Mouse (Mus musculus) MEL (cell line): ENCODE measurements around the gene Pdcd2.

Experiments
- CTCF ChIP-seq, 3 experiments: IDR thresholded peaks in 2 of 3; conservative IDR thresholded peaks in 1 of 3; 2 replicates each; pipeline ENCODE4 v1.5.1; 2011 to 2012; ENCODE audit warnings: low read length in 3 of 3, low read depth in 2 of 3, mild to moderate bottlenecking in 2 of 3, improper control_type of control experiment in 1 of 3, inconsistent platforms in 1 of 3, mixed read lengths in 1 of 3, moderate library complexity in 1 of 3; ENCODE audit not compliant: control insufficient read depth in 1 of 3, insufficient read depth in 1 of 3, poor library complexity in 1 of 3, severe bottlenecking in 1 of 3
- ELF1 ChIP-seq: IDR thresholded peaks from 2 replicates; pipeline ENCODE4 v1.6.1; 2014; ENCODE audit warnings: low read depth, mild to moderate bottlenecking, inconsistent platforms, low read length, improper control_type of control experiment, moderate library complexity
- EP300 ChIP-seq, 2 experiments: IDR thresholded peaks; 2 replicates each; pipeline ENCODE4 v1.6.1; 2011; ENCODE audit warnings: improper control_type of control experiment in 2 of 2, low read length in 2 of 2, low read depth in 1 of 2, mild to moderate bottlenecking in 1 of 2
- ETS1 ChIP-seq: IDR thresholded peaks from 2 replicates; pipeline ENCODE4 v1.6.1; 2012; ENCODE audit warnings: low read depth, mild to moderate bottlenecking, inconsistent platforms, low read length, improper control_type of control experiment, moderate library complexity
- GATA1 ChIP-seq: IDR thresholded peaks from 2 replicates; pipeline ENCODE4 v1.6.1; 2011; ENCODE audit warnings: low read depth, low read length, improper control_type of control experiment
- JUND ChIP-seq: IDR thresholded peaks from 2 replicates; pipeline ENCODE4 v1.6.1; 2011; ENCODE audit warnings: low read depth, mild to moderate bottlenecking, improper control_type of control experiment, low read length
- MAX ChIP-seq: IDR thresholded peaks from 2 replicates; pipeline ENCODE4 v1.6.1; 2011; ENCODE audit warnings: low read length, improper control_type of control experiment
- MYB ChIP-seq: IDR thresholded peaks from 2 replicates; pipeline ENCODE4 v1.6.1; 2011; ENCODE audit warnings: mild to moderate bottlenecking, low read depth, low read length, improper control_type of control experiment
- MYC ChIP-seq: IDR thresholded peaks from 2 replicates; pipeline ENCODE4 v1.6.1; 2011; ENCODE audit warnings: low read depth, mild to moderate bottlenecking, low read length, improper control_type of control experiment, moderate library complexity
- POLR2A ChIP-seq, 2 experiments: IDR thresholded peaks; 2 replicates each; pipeline ENCODE4 v1.6.1; 2011 to 2012; ENCODE audit warnings: low read length in 2 of 2, mild to moderate bottlenecking in 2 of 2, control low read depth in 1 of 2, improper control_type of control experiment in 1 of 2, low read depth in 1 of 2, moderate library complexity in 1 of 2; ENCODE audit not compliant: control insufficient read depth in 1 of 2, insufficient read depth in 1 of 2, poor library complexity in 1 of 2
- RAD21 ChIP-seq: IDR thresholded peaks from 2 replicates; pipeline ENCODE4 v1.6.1; 2011; ENCODE audit warnings: mild to moderate bottlenecking, low read depth, low read length, improper control_type of control experiment
- RCOR1 ChIP-seq: IDR thresholded peaks from 2 replicates; pipeline ENCODE4 v1.6.1; 2012; ENCODE audit warnings: low read depth, mild to moderate bottlenecking, inconsistent platforms, low read length, improper control_type of control experiment
- ZC3H11A ChIP-seq: IDR thresholded peaks from 2 replicates; pipeline ENCODE4 v1.6.1; 2012; ENCODE audit warnings: low read depth, mild to moderate bottlenecking, inconsistent platforms, low read length, improper control_type of control experiment
- ZNF384 ChIP-seq: IDR thresholded peaks from 2 replicates; pipeline ENCODE4 v1.6.1; 2012; ENCODE audit warnings: low read depth, mild to moderate bottlenecking, inconsistent platforms, low read length, improper control_type of control experiment

GRCm38 (mm10) chr17:15517776-15518175 is 9.3 kb downstream of the Pdcd2 start:
- peak in 1 of 3 experiments; percentile 22; a peak in 2 of 6 replicates for TF ChIP-seq CTCF (IDR thresholded peaks at IDR 0.05 in 2 of 3, conservative IDR thresholded peaks at IDR 0.05 in 1 of 3; ENCODE audit: control insufficient read depth in 1 of 3, insufficient read depth in 1 of 3, low read depth in 2 of 3, low read length in 3 of 3, poor library complexity in 1 of 3, severe bottlenecking in 1 of 3)
- TF ChIP-seq ZNF384 = no peak
- TF ChIP-seq POLR2A (IDR thresholded peaks at IDR 0.05; ENCODE audit: control insufficient read depth in 1 of 2, insufficient read depth in 1 of 2, low read depth in 1 of 2, low read length in 2 of 2, poor library complexity in 1 of 2) = no peak
- TF ChIP-seq MYC = no peak
- TF ChIP-seq EP300 (IDR thresholded peaks at IDR 0.05; ENCODE audit: low read depth in 1 of 2, low read length in 2 of 2) = no peak
- no peak for TF ChIP-seq MAX
- no peak for TF ChIP-seq ETS1
- TF ChIP-seq GATA1 = no peak
- TF ChIP-seq RAD21 = no peak; the same call in 1 of the 2 replicates
- no peak for TF ChIP-seq MYB
- no peak for TF ChIP-seq RCOR1
- TF ChIP-seq JUND = no peak
- TF ChIP-seq ELF1 = no peak
- no peak for TF ChIP-seq ZC3H11A
